In the genomic region with DNA sequence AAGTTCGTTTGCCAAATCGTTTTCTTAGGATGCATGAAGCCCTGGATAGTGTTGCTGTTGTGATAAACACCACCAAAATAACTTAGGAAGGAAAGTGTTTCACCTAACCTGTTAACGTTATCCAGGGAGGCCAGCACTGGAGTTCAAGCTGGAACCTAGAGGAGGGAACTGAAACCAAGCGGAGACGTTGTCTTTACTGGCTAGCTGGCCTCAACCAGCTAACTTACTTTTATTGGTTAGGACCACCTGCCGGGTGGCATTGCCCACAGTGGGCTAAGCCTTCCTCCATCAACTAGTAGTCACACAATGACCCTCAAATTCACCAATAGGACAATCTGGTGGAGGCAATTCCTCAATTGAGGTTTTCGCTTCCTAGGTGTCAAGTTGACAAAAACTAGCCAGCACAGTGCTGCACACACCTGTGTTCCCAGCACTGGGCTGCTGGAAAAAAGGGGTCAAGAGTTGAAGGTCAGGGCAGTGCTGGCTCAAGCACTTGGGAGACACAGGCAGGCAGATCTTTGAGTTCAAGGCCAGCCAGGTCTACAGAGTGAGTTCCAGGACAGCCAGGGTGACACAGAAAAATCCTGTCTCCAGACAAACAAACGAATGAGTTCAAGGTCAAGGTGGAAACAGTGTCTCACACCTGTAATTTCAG, we compare ENCODE assay signal across 8 mouse cellular contexts. TPM values are rescaled to one million over a fixed set of nuclear protein-coding genes. Genes with fewer than 3 reads are reported as not detected.
DNase-seq lines count a peak whose midpoint lies in the region; ATAC-seq and TF ChIP-seq lines count a peak whose summit lies in the region.

No protein-coding gene starts in this region.

- peak overlapping the region; percentile 81; the same call in 1 of the 2 replicates for H3K4me3 ChIP-seq in kidney, embryonic 15.5 days (replicated peaks)
- peak overlapping the region; percentile 100; the same call in 1 of the 2 replicates for H3K4me3 ChIP-seq in G1E (ENCODE audit: low read depth, low read length)
- no peak overlapping the region for H3K4me3 ChIP-seq in embryonic facial prominence, embryonic 15.5 days (replicated peaks)
- no peak overlapping the region for H3K4me3 ChIP-seq in liver, embryonic 11.5 days (ENCODE audit: low read depth, low read length)

- peaks cover 22% of the 10 kb centered on the region for H3K36me3 ChIP-seq in kidney, embryonic 15.5 days
- peaks cover 25% of the 10 kb centered on the region for H3K36me3 ChIP-seq in G1E (replicated peaks)
- peaks cover 12% of the 10 kb centered on the region; the same call in 1 of the 2 replicates for H3K36me3 ChIP-seq in embryonic facial prominence, embryonic 15.5 days
- H3K36me3 ChIP-seq in liver, embryonic 11.5 days (ENCODE audit: control insufficient read depth, insufficient read depth, low read length), result peaks cover 9% of the 10 kb centered on the region; the same call in 1 of the 2 replicates

- H3K9ac ChIP-seq in kidney, embryonic 15.5 days, result no peak overlapping the region
- H3K9ac ChIP-seq in embryonic facial prominence, embryonic 15.5 days, result no peak overlapping the region
- H3K9ac ChIP-seq in liver, embryonic 11.5 days (ENCODE audit: low read depth, low read length), result peak overlapping the region; percentile 80; the same call in 1 of the 2 replicates

- DNase-seq in kidney, adult 9 months, result no peak
- DNase-seq in G1E (ENCODE audit: low spot score), result no peak
- no peak for DNase-seq in liver, embryonic 11.5 days (ENCODE audit: low spot score)
- no peak for DNase-seq in ovary, postnatal 10 days (ENCODE audit: low spot score)
- no peak for DNase-seq in urinary bladder, postnatal 14 days (ENCODE audit: low spot score)
- no peak for DNase-seq in left cerebral cortex, postnatal 4 days

- WGBS in kidney, embryonic 15.5 days, result 66% methylated on average over 8 of the region's 8 CpGs
- WGBS in embryonic facial prominence, embryonic 15.5 days, result 65% methylated on average over 8 of the region's 8 CpGs
- WGBS in liver, embryonic 11.5 days, result 65% methylated on average over 8 of the region's 8 CpGs

- H3K4me1 ChIP-seq in kidney, embryonic 15.5 days, result peaks cover 13% of the 10 kb centered on the region
- peaks cover 19% of the 10 kb centered on the region for H3K4me1 ChIP-seq in G1E (ENCODE audit: insufficient read depth, low read depth, low read length)
- H3K4me1 ChIP-seq in embryonic facial prominence, embryonic 15.5 days, result peaks cover 10% of the 10 kb centered on the region
- peaks cover 4% of the 10 kb centered on the region; the same call in 1 of the 2 replicates for H3K4me1 ChIP-seq in liver, embryonic 11.5 days (replicated peaks; ENCODE audit: control insufficient read depth, insufficient read depth, low read length)

- no peaks in the 10 kb centered on the region for H3K27me3 ChIP-seq in kidney, embryonic 15.5 days
- peaks cover 11% of the 10 kb centered on the region for H3K27me3 ChIP-seq in G1E (ENCODE audit: insufficient read depth, low read length)
- no peaks in the 10 kb centered on the region for H3K27me3 ChIP-seq in embryonic facial prominence, embryonic 15.5 days
- no peaks in the 10 kb centered on the region for H3K27me3 ChIP-seq in liver, embryonic 11.5 days (replicated peaks; ENCODE audit: control insufficient read depth, insufficient read depth, low read length)

- ATAC-seq in kidney, embryonic 15.5 days (replicated peaks; ENCODE audit: low FRiP score), result no peak
- ATAC-seq in G1E (ENCODE audit: extremely low read depth, insufficient number of reproducible peaks, low FRiP score, poor library complexity, severe bottlenecking), result no peak
- ATAC-seq in embryonic facial prominence, embryonic 15.5 days (ENCODE audit: insufficient number of reproducible peaks, low FRiP score, low TSS enrichment, low read depth), result no peak
- no peak for ATAC-seq in liver, embryonic 11.5 days (replicated peaks; ENCODE audit: low FRiP score)

- H3K9me3 ChIP-seq in kidney, embryonic 15.5 days (replicated peaks), result no peaks in the 10 kb centered on the region
- no peaks in the 10 kb centered on the region for H3K9me3 ChIP-seq in G1E (replicated peaks)
- no peaks in the 10 kb centered on the region for H3K9me3 ChIP-seq in embryonic facial prominence, embryonic 15.5 days (replicated peaks)
- H3K9me3 ChIP-seq in liver, embryonic 11.5 days (ENCODE audit: control insufficient read depth, low read length), result no peaks in the 10 kb centered on the region

- peak overlapping the region; percentile 77 for H3K4me2 ChIP-seq in kidney, embryonic 15.5 days
- H3K4me2 ChIP-seq in embryonic facial prominence, embryonic 15.5 days (replicated peaks), result peak overlapping the region; percentile 63
- peak overlapping the region; percentile 70 for H3K4me2 ChIP-seq in liver, embryonic 11.5 days

- H3K27ac ChIP-seq in kidney, embryonic 15.5 days, result no peak overlapping the region
- no peak overlapping the region for H3K27ac ChIP-seq in embryonic facial prominence, embryonic 15.5 days (replicated peaks)
- H3K27ac ChIP-seq in liver, embryonic 11.5 days (ENCODE audit: low read depth, low read length), result no peak overlapping the region

- intact Hi-C loops in left cerebral cortex, postnatal 4 days (cut with DNase I), result no loop called here

- TF ChIP-seq CTCF in G1E (IDR thresholded peaks at IDR 0.05; ENCODE audit: low read depth, low read length), result no peak

RNA-seq across cellular contexts. Expression of a gene that starts 0.7 kb away (rescaled TPM):
- 247 and 270 TPM in 2 replicates for polyA plus RNA-seq in kidney, embryonic 15.5 days (2015; fragmentation: Nextera tagmentation; extraction: Ambion mirVana)
- 106 and 135 TPM in 2 replicates for total RNA-seq in G1E (2014; fragmentation: Nextera tagmentation)
- total RNA-seq in G1E (2017), result 291 and 355 TPM in 2 replicates
- polyA plus RNA-seq in G1E (2012), result 127 and 156 TPM in 2 replicates
- polyA plus RNA-seq in embryonic facial prominence, embryonic 15.5 days (2015; fragmentation: Nextera tagmentation; extraction: Ambion mirVana), result 192 and 221 TPM in 2 replicates
- polyA plus RNA-seq in liver, embryonic 11.5 days (2014; fragmentation: Nextera tagmentation; extraction: Ambion mirVana), result 445 and 480 TPM in 2 replicates
- 10 to 100 TPM; 54.3 to 60.2 TPM for total RNA-seq in left cerebral cortex, postnatal 4 days (2021)

RNA-seq across cellular contexts. Expression of a gene that starts 24.2 kb away (rescaled TPM):
- 13.5 and 16.0 TPM in 2 replicates for polyA plus RNA-seq in kidney, embryonic 15.5 days (2015; fragmentation: Nextera tagmentation; extraction: Ambion mirVana)
- total RNA-seq in G1E (2014; fragmentation: Nextera tagmentation), result 5.1 and 5.3 TPM in 2 replicates
- total RNA-seq in G1E (2017), result 4.3 and 4.5 TPM in 2 replicates
- polyA plus RNA-seq in G1E (2012), result 3.1 and 3.3 TPM in 2 replicates
- 20.0 and 20.5 TPM in 2 replicates for polyA plus RNA-seq in embryonic facial prominence, embryonic 15.5 days (2015; fragmentation: Nextera tagmentation; extraction: Ambion mirVana)
- polyA plus RNA-seq in liver, embryonic 11.5 days (2014; fragmentation: Nextera tagmentation; extraction: Ambion mirVana), result 9.3 and 10.5 TPM in 2 replicates
- total RNA-seq in left cerebral cortex, postnatal 4 days (2021), result 10 to 100 TPM; 29.6 to 30.8 TPM

Comparison
In these comparisons a context has a peak if more than half of its experiments do, and no peak if none do; other contexts are left out.
1. H3K4me3 ChIP-seq: peak in kidney, embryonic 15.5 days (single experiment) and G1E (single experiment); none in embryonic facial prominence, embryonic 15.5 days (single experiment) and liver, embryonic 11.5 days (single experiment).
2. Peak in every context shown above with its lines, with median percentiles within 50 percentile points of each other: H3K4me2 ChIP-seq.